Mouse (Mus musculus): Measurements from ENCODE around the gene Bcar1. TPM values are rescaled to one million over a fixed set of nuclear protein-coding genes. Genes with fewer than 3 reads are reported as not detected.

The Bcar1 gene
- polyA plus RNA-seq, 1 experiment: 0.63 TPM

DNA sequence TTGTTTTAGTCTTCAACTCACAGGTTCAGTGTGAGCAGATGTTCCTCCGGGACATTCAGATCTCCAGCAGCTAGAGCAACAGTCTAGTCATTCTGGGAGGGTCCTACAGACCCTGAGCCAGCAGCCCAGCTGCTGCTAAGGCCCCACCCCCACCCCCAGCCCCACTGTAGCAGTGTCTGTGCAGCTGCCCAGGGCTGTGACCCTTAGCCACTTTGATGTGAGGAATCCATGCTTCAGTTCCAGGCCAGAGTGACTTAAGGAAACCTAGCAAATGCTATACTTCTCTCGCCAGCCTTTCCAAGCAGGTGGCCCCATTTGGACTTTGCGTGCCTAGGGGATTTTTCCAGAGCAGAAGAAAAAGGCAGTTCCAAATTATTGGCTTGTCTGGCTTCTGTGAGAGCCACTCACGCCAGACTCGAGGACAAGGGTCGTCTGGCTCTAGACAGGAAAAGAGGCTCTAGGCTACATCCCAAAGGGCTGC, 50.3 kb downstream of the Bcar1 start:
- no peak for TF ChIP-seq GATA1 (IDR thresholded peaks at IDR 0.05; ENCODE audit: low read length)

GRCm38 (mm10) chr8:111690960-111691445, 52.6 kb downstream of the Bcar1 start, which contains the start of gene Ctrb1:
Gene Ctrb1, minus strand, starts transcription at chr8:111691010.
- TF ChIP-seq GATA1 (IDR thresholded peaks at IDR 0.05; ENCODE audit: low read length): no peak

- no peak for TF ChIP-seq GATA1 (IDR thresholded peaks at IDR 0.05; ENCODE audit: low read length)
Observed at GRCm38 (mm10) chr8:111686881-111687280, 56.7 kb downstream of the Bcar1 start.

DNA sequence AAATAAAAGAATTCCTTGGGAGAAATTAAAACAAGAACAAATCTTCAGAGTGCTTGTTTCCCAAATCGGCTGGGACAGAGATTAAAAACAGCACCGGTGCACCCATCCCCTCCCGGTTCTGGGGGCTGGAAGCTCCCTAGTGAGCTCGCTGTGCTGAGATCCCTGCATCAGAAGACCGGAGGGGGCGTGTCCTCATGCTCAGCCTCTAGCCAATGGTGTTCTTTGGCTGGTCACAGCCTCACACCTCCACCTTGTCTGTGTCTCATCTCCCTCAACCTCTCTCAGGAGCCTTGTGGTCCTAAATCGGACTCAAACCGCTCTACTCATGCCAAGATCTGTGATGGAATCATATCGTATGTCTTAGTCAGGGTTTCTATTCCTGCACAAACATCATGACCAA, 61.1 kb downstream of the Bcar1 start:
- TF ChIP-seq GATA1 (IDR thresholded peaks at IDR 0.05; ENCODE audit: low read length): no peak

- no peak for TF ChIP-seq GATA1 (IDR thresholded peaks at IDR 0.05; ENCODE audit: low read length)
Observed at GRCm38 (mm10) chr8:111681153-111681552, 62.5 kb downstream of the Bcar1 start.

DNA sequence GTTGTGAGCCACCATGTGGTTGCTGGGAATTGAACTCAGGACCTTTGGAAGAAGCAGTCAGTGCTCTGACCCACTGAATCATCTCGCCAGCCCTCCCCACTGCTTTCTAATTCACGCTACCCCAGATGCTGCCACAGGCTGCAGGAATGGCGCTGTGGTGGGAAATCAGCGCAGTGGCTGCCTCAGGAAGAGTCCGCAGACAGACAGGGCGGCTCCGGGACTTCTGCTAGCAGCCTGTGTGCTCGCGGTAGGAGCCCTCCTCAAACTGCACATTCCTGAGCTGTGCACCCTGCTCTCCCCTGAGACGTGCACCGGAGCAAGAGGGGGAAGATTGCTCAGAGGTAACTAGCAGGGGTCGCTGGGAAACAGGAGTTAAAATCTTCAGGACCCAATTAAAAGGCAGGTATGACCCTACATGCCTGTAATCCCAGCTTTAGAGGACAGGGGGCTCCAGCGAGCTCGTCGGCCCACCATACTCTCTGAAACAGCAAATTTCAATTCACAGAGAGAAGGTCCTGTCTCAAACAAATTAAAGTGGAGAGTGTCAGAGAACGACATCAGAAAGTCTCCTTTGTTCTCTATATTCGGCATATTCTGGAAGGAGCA, 63.1 kb downstream of the Bcar1 start:
- TF ChIP-seq GATA1 (IDR thresholded peaks at IDR 0.05; ENCODE audit: low read length): no peak

DNA sequence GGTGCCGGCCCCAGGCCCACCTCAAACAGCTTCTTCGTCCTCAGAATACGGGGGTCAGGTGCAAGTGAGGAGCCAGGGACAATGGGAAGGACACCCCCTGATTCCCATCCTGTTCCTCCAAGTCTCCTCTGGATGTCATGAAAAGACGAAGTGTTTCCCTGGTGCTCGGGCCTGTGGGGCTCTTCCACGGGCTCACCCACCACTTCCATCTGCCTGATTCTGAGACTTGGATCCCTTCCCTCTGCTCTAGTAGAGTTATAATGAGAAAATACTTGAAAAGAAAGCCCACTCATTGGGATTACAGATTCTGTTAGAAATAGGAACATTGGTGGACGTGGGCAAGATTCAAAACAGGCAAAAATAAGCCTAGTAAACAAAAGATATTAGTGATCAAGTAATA, 64.8 kb downstream of the Bcar1 start:
- no peak for TF ChIP-seq GATA1 (IDR thresholded peaks at IDR 0.05; ENCODE audit: low read length)

GRCm38 (mm10) chr8:111678111-111678510, 65.5 kb downstream of the Bcar1 start:
- no peak for TF ChIP-seq GATA1 (IDR thresholded peaks at IDR 0.05; ENCODE audit: low read length)

DNA sequence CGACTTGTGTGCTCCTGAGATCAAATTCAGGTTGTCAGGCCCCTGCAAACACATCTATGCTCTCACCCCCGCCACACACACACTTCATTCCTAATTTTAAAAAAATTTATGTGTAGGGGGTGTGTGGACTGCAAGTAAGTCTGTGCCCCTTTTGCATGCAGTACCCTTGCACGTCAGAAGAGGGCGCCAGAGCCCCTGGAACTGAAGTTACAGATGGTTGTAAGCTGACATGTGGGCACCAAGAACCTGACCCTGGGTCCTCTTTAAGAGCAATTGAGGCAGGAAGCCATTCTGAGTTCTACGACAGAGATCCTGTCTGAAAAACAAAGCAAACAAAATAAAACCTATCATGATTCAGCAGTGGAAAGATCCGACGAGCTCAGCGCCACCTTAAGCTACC, 67.4 kb downstream of the Bcar1 start:
- TF ChIP-seq GATA1 (IDR thresholded peaks at IDR 0.05; ENCODE audit: low read length): no peak

DNA sequence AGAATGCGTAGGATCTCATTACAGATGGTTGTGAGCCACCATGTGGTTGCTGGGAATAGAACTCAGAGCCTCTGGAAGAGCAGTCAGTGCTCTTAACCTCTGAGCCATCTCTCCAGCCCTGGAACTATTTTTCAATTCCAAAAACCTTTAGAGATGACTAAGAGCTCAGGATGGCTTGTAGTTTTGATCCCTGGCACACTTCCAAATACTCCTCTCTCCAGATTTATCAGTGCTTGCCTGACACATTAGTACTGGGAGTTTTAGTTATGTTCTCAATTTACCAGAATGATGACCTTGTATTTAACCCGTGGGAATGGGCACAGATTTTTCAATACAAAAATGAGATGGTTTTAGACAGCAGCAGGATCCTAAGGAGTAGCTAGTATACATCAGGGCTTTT, 76.9 kb downstream of the Bcar1 start:
- no peak for TF ChIP-seq GATA1 (IDR thresholded peaks at IDR 0.05; ENCODE audit: low read length)

GRCm38 (mm10) chr8:111662473-111662872, 81.1 kb downstream of the Bcar1 start:
- TF ChIP-seq GATA1 (IDR thresholded peaks at IDR 0.05; ENCODE audit: low read length): no peak

Other genes starting within 250 kb of the Bcar1 start
- gene Wdr59, start 221.7 kb downstream of the Bcar1 start, polyA plus RNA-seq (2012): 2.7 and 3.3 TPM in 2 replicates
- 36.4 and 44.3 TPM in 2 replicates for gene Znrf1, start 207.7 kb downstream of the Bcar1 start, polyA plus RNA-seq (2012)
- gene Ldhd, start 113.4 kb downstream of the Bcar1 start, polyA plus RNA-seq (2012): not detected in 2 replicates
- gene Zfp1, start 100.4 kb downstream of the Bcar1 start, polyA plus RNA-seq (2012): 5.4 and 7.2 TPM in 2 replicates
- gene Ctrb1, start 52.8 kb downstream of the Bcar1 start, polyA plus RNA-seq (2012): not detected in 2 replicates
- gene Cfdp1, start 110.5 kb upstream of the Bcar1 start, polyA plus RNA-seq (2012): 9.5 and 12.8 TPM in 2 replicates
- 0.37 and 0.48 TPM in 2 replicates for gene Tmem170, start 132.9 kb upstream of the Bcar1 start, polyA plus RNA-seq (2012)
- gene Chst5, start 166.6 kb upstream of the Bcar1 start, polyA plus RNA-seq (2012): not detected in 2 replicates
- 3.0 and 3.4 TPM in 2 replicates for gene Tmem231, start 190.1 kb upstream of the Bcar1 start, polyA plus RNA-seq (2012)
- 0.85 and 2.8 TPM in 2 replicates for gene Gabarapl2, start 196.9 kb upstream of the Bcar1 start, polyA plus RNA-seq (2012)
- gene Adat1, start 248.5 kb upstream of the Bcar1 start, polyA plus RNA-seq (2012): 1.1 and 2.7 TPM in 2 replicates